Mouse (Mus musculus) gastrocnemius, postnatal 14 days (tissue): Measurements from ENCODE around the gene Neu3. TPM values are rescaled to one million over a fixed set of nuclear protein-coding genes. Genes with fewer than 3 reads are reported as not detected.
"Not testable (repeated sequence)": the region's sequence is repeated elsewhere in the genome, so short reads cannot be mapped to it uniquely, and the experiment has no call there.

Experiments used
- DNase-seq: peaks from one replicate; pipeline ENCODE4 v3.0.0; 2021; ENCODE audit warnings: mixed read lengths
- intact Hi-C: fragments of 180-260 bp; cut with DNase I; formaldehyde crosslinking; loops from one replicate; pipeline ENCODE4 v1.15.1; 2025; ENCODE audit warnings: low total_unique reads
- total RNA-seq, 2 experiments: library from RNA; stranded (reverse); gene quantifications; 2 replicates each; pipeline ENCODE4 v1.2.3; 2021

The Neu3 gene
- total RNA-seq, 2 experiments from 2014 or later, result 2.9 to 3.3 TPM

GRCm38 (mm10) chr7:99837358-99838071 is 9.3 kb upstream of the Neu3 start:
- intact Hi-C loops, result no loop called here
- no peak for DNase-seq

DNA sequence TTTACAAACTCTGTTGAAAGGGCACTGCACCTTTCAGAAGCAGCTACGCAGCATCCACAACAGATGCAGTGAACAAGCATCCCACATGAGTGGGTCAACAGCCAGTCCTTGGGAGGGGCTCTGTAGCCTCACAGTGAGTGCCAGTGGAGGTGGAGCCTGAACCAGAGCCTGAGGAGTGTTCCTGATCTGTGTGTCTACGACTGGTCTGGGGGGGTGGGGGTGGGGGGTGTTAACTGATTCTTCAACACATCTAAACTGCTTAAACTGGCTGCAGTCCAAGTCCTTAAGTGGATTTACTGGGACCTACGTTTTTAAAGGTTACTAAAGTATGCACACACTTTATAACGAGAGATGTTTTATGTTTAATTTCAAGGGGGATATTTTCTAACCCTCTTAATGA is 8.6 kb upstream of the Neu3 start:
- DNase-seq, result no peak
- intact Hi-C loops, result no loop called here

DNA sequence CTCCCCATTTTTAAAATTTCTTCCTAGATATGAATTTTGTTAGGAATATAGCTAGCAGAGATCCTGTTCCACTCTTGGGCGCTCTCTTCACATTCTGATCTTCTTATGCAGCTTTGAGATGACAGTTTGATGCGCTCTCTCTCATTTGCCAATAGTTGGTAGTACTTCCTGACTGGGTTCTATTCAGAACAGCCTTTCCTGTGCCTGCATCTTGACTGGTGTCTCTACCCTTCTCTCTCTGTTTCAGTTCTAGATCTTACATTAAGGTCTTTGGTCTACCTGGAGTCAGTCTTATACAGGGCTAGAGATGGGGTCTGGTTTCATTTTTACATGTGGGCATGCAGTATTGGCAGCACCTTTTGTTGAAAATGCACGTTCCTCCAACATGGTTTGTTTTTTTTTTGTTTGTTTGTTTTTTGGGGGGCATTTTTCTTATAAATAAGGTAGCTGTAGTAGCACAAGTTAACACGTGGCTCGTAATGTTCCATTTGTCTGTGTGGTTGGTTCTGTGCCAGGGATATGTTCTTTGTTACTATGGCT is 6.2 kb upstream of the Neu3 start:
- intact Hi-C loops, result no loop called here

DNA sequence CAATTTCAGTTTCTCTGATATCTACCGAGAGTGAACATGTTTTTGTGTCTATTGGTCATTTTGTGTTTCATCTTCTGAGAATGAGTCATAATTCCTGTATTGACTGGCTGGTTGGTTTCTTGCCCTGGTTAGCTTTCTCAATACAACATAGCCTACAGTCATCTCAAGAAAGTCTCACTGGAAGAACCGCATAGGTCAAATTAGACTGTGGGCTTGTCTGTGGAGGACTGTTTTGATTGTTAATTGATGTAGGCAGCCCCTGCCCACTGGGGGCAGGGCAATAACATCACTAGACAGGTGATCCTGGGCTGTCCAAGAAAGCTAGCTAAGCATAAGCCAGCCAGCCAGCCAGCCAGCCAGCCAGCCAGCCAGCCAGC is 5.6 kb upstream of the Neu3 start:
- DNase-seq, result no peak

More for the DNA sequence above, 6.2 kb upstream of the Neu3 start:
- no peak for DNase-seq

GRCm38 (mm10) chr7:99833115-99833845 is 5.1 kb upstream of the Neu3 start:
- intact Hi-C loops, result no loop called here
- no peak for DNase-seq

More for the DNA sequence above, 5.6 kb upstream of the Neu3 start:
- intact Hi-C loops, result no loop called here

GRCm38 (mm10) chr7:99826096-99826495 is 2.1 kb downstream of the Neu3 start:
- no peak for DNase-seq

GRCm38 (mm10) chr7:99825511-99825910 is 2.7 kb downstream of the Neu3 start:
- DNase-seq, result no peak
- intact Hi-C loops, result loop anchor here (5.0 kb wide), 1 partner anchor 37 kb away; the partner anchor contains the start of gene Spcs2

More at GRCm38 (mm10) chr7:99826096-99826495, 2.1 kb downstream of the Neu3 start:
- intact Hi-C loops, result loop anchor here (5.0 kb wide), 1 partner anchor 36 kb away; the partner anchor contains the start of gene Spcs2

DNA sequence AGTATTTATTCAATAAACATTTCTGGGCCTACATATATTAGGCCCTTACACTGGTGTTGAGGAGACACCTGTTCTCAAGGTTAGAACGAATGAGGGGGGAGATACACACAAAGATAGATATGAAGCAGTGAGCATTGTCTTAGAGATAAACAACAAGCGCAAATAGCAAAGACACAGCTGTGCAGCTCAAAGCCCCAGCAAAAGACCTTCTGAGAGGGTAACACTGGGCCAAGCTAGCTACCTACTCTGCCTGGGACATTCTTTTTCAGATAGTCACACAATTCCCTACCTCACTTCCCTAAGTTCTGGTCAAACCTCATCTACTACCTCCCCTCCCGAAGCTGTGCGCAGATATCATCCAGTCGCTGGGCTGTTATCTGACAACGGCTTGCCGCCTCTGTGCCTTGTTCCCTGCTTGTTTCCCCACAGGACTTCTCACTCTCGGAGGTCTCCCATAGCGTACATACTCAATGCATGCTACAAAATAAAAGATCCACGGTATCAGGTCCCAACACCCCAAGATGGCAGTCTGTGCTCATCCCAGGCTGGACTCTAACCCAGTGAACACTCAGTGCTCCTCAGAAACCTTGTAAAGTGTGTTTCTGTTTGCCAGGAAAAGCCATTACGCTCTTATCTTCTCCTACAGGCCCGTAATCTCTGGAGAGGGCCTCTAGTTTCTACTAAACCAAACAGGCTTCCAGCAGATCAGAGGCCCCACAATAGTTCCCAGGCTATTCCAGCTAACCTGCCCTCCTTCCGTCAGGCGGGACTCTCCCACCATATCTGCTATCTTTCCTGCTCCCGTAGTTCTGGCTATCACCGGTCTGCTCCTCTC is 3.4 kb downstream of the Neu3 start:
- intact Hi-C loops, result loop anchor here (5.0 kb wide), 1 partner anchor 37 kb away; the partner anchor contains the start of gene Spcs2
- DNase-seq, result no peak

DNA sequence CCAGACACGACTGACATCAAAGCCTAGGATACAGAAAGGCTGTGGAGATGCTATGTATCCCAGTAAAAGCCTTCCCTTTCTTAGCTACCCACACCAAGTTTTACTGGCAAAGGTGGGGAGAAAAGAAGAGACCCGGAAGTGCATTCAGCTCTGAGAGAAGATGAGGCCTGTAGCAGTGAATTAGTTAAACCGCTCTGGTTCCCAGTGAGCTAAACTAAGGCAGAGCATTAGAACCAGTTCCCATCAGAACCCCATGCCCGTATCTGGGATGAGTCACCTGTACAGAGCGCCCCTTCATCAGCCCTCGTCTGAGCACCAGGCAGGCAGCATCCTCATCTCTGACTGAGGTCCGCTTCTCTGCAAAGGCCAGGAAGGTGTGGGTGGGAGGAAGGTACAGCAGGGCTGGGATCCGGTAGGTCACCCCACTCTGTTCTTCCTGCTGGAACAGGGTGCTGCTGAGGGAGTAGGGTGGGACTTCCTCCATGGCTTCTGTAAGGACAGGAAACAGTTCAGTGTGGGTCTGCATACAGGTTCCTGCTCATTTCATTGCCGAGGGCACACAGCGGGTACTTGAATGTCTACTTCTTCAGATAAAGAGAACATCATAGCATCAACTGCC is 5.1 kb downstream of the Neu3 start:
- intact Hi-C loops, result no loop called here
- DNase-seq, result no peak

DNA sequence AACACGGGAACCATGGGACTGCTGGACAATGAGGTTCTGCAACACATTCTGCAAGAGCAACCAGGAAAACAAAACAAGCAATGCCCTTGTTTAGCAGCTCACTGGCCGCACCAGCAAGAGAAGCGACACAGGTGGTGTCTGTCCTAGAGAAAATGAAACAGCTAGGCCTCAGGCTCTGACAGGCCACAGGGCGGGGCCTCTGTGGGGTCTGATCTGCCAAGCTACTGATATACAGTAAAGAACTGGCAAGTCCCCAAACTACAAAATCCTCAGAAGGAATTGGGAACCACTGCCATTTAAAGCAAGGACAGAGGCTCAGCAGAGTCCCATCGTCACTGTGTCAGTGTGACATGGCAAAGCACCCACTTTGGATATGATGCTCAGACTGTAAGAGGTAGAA is 5.8 kb downstream of the Neu3 start:
- intact Hi-C loops, result no loop called here
- no peak for DNase-seq

DNA sequence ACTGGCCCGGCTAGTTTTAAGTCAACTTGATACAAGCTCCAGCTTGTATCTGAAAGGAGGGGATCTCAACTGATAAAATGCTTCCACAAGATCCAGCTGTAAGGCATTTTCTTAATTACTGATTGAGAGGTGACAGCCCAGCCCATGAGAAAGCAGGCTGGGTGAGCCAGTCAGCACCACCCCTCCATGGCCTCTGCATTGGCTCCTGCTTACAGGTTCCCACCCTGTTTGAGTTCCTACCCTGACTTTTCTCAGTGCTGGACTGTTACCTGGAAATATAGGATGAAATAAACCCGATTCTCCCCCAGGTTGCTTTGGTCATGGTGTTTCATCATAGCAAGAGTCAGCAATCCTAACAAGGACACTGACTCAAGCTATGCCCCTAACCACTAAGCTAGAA is 6.3 kb downstream of the Neu3 start:
- no peak for DNase-seq
- intact Hi-C loops, result no loop called here

DNA sequence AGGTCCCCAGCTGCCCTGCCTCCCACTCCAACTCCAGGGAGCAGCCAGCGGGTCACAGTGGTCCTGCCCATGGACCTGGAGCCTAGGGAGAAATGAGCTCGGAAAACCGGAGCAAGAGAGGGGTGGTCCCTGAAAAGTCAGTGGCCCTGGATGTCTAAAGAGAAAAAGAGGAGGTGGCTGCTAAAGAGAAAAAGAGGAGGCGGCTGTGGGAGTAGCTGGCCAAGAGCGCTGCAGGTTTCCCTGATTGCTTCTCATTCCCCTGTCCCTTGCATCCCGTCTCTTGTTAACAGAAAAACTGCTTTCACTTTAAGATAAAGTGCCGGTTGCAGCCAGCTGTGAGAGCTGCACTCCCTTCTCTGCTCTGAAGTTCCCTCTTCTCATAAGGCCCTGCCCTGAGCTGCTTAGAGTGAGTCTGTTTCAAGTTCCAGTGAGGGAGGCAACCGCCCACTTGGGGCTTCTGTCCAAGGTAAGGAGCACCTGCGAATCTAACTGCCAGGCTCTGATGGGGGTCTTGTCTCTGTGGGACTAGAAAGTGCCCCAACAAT is 10.0 kb downstream of the Neu3 start:
- intact Hi-C loops, DNase-seq: not testable (repeated sequence)

GRCm38 (mm10) chr7:99813394-99813793 is 14.8 kb downstream of the Neu3 start:
- DNase-seq, result no peak

DNA sequence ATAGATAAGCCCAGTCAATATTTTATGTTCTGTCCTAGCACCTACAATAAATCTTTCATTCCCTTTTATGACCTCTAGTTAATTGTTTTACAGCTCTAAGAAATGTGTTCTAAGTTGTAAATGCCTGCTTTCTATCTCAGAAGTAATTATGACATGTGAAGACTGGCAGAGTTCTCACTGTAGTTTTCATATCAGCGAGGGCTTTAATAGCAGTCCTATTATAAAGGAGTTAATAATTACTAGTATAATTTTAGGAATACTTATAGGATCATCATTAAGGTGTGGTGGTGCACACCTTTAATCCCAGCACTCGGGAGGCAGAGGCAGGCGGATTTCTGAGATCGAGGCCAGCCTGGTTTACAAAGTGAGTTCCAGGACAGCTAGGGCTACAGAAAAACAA is 16.6 kb downstream of the Neu3 start:
- intact Hi-C loops, result loop anchor here (5.0 kb wide), 1 partner anchor 66 kb away; no protein-coding TSS in a partner anchor
- DNase-seq, result no peak

More at GRCm38 (mm10) chr7:99813394-99813793, 14.8 kb downstream of the Neu3 start:
- intact Hi-C loops, result loop anchor here (5.0 kb wide), 1 partner anchor 64 kb away; no protein-coding TSS in a partner anchor

GRCm38 (mm10) chr7:99810814-99811213 is 17.4 kb downstream of the Neu3 start:
- DNase-seq, result no peak
- intact Hi-C loops, result loop anchor here (5.0 kb wide), 1 partner anchor 66 kb away; no protein-coding TSS in a partner anchor

DNA sequence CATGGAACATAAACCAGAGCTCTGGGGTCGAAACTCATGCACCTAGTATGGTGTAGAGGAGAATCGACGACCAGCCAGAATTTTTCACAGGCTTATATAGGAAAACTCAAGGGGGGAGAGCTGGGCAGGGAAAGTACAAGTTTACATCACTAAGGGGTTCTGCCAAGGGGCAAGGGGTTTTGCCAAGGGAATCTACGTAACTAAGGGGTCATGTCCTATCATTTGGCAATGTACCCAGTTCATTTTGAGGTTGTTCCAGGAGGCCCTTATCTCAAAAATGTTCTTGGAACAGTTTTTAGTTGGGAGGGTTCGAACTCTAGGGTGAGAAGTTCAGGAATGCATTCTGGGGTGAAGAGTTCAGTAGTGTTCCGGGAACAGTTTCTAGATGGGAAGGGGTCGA is 21.2 kb downstream of the Neu3 start:
- DNase-seq, intact Hi-C loops: not testable (repeated sequence)

DNA sequence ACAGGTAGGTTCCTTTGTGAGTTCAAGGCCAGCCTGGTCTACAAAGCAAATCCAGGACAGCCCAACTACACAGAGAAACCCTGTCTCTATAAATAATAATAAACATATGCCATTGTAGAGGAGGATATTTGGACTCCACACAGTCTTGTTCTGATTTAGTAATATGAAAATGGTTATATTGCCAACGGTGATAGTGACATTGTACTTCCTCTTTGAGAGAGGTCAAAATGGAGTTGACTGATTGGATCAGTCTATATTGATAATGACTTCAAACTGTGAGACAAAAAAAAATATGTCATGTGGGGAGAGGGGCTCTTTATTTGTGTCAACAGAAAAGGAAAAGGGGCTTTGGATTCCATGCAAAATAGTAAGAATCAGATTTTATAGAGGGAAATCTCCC is 22.9 kb downstream of the Neu3 start:
- intact Hi-C loops, result no loop called here
- DNase-seq, result no peak

DNA sequence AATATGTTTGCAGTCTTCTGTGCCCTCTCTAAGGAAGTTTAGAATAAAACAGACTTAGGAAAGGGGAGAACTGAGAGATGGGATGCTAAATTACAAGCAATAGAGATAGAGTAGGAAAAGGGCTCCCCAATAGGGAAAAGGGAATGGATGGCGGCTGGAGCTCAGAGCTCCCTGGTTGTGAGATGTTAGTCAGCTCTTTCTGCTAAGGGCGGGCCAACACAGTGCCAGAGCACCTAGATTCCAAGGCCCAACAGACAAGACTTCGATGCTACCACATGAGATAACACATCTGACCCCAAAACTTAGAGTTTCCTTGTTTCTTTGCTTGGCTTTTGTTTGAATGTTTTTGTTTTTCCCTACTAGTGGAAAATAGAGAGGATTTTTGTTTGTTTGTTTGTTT is 24.2 kb downstream of the Neu3 start:
- intact Hi-C loops, DNase-seq: not testable (repeated sequence)

DNA sequence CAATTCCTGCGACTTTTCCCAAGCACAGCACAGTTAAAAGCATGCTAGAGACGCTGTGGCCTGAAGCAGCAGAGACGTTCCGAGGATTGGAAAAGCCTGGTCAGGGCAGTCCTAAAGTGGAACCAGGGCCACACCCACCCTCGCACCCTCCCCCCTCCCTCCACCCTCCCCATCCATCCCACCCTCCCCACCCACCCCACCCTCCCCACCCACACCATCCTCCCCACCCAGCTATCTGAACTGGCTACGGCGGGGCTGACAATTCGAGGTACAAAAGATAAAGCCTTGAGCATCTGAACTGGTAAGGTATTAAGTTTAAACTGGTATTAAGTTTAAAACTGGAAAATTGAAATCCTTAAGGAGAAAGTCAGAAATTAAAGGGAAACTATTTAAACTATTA is 24.7 kb downstream of the Neu3 start:
- DNase-seq, result no peak
- intact Hi-C loops, result no loop called here
